Mouse (Mus musculus): ENCODE results near the gene Dmrt3. TPM values are rescaled to one million over a fixed set of nuclear protein-coding genes. Genes with fewer than 3 reads are reported as not detected.
A peak's percentile ranks its signal among the peaks of the same experiment; 100 is the strongest.

Gene Dmrt3
- polyA plus RNA-seq, 1 experiment from 2014 or later: 1.3 TPM

DNA sequence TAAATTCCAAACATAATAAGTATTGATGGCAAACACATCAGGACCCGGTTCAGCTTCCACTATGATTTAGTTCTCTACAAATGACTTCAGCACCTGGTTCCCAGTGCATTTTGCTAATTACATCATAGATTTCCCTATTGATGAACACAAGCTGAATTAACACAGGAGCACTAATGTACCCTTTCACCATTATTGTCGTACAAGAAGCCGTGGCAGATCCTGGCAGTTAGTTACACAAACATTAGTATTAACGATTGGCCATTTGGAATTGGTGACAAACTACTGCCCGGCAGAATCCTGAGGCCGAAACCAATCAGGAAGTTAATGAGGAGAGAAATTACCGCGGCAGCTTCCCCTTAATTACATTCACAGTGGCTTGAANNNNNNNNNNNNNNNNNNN is 8.1 kb upstream of the Dmrt3 start:
- 19% methylated on average over 8 of the region's 8 CpGs for WGBS
- Histone ChIP-seq H3K36me3 (ENCODE audit: control insufficient read depth, insufficient read depth, low read length) (no peaks in the 10 kb centered on the region), H3K27ac (ENCODE audit: low read depth, low read length) (no peak overlapping the region), H3K9me3 (ENCODE audit: control insufficient read depth, low read length) (no peaks in the 10 kb centered on the region), H3K4me1 (ENCODE audit: control insufficient read depth, insufficient read depth, low read length) (peaks cover 10% of the 10 kb centered on the region), H3K27me3 (ENCODE audit: control insufficient read depth, insufficient read depth, low read length) (peaks cover 79% of the 10 kb centered on the region), H3K4me2 (no peak overlapping the region), H3K4me3 (ENCODE audit: low read depth, low read length) (no peak overlapping the region), H3K9ac (ENCODE audit: low read length) (no peak overlapping the region)
- peak; percentile 93 for DNase-seq (ENCODE audit: low spot score, missing footprints)
- ATAC-seq (ENCODE audit: low FRiP score): no peak

DNA sequence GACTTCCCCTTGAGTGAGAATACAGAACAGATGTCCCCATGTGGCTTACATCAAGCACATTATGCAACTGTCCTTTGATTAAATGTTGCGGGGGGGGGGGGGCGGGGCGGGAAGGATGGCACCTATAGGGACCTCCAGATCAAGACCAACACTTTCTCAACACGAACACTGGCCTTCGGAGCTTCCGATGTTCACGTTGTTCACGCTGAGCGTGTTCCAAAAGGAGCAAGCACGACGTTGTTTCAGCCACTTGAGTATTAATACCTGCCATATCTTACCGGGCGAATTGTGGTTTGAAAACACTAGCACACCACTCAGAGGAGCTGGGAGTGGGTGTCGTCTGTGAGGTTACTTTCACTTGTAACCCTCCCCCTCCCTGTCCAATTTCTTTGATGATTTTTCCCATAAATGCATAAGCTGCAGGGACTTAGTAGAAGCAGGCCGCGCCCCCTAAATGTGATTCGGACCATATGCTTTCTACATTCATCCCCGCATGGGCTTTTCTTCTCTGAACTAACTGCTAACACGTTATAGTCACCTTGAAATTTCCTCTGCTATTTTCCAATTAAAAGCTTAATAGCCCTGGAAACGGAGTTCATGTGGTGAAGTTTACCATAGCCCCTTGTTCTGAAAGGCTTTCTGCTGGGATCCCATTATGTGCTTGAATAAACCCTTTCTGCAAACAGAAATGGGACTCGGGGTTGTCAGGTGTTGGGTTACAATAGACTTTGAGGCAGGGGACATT is 2.5 kb upstream of the Dmrt3 start:
- Histone ChIP-seq H3K36me3 (ENCODE audit: control insufficient read depth, insufficient read depth, low read length) (no peaks in the 10 kb centered on the region), H3K4me3 (ENCODE audit: low read depth, low read length) (no peak overlapping the region), H3K27ac (ENCODE audit: low read depth, low read length) (no peak overlapping the region), H3K4me1 (ENCODE audit: control insufficient read depth, insufficient read depth, low read length) (peaks cover 31% of the 10 kb centered on the region), H3K9ac (ENCODE audit: low read length) (no peak overlapping the region), H3K27me3 (ENCODE audit: control insufficient read depth, insufficient read depth, low read length) (peaks cover 95% of the 10 kb centered on the region), H3K9me3 (ENCODE audit: control insufficient read depth, low read length) (no peaks in the 10 kb centered on the region), H3K4me2 (no peak overlapping the region)
- no peak for ATAC-seq (ENCODE audit: low FRiP score)
- DNase-seq (ENCODE audit: low spot score, missing footprints): peak; percentile 95
- under 1% methylated on average over 21 of the region's 21 CpGs for WGBS

DNA sequence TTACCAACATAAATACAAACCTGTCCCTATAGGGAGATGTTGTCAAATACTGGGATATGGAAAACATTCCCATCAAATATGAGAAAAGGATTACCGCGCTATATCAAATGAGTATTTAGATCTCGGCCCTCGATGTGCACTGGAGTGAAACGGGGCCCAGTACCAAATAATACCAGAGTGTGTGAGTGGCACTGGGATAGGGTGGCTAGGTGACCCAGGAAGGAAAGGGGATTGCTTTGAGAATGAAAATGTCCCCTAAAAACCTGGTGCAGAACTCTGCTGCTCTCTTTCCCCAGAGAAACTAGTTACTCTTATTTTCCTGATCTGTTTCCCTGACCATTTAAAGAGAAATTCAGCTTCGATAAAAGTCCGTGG is 1.9 kb upstream of the Dmrt3 start:
- Histone ChIP-seq H3K4me2 (no peak overlapping the region; the same call in 1 of the 2 replicates), H3K4me3 (ENCODE audit: low read depth, low read length) (no peak overlapping the region), H3K4me1 (ENCODE audit: control insufficient read depth, insufficient read depth, low read length) (peaks cover 31% of the 10 kb centered on the region), H3K9ac (ENCODE audit: low read length) (no peak overlapping the region), H3K36me3 (ENCODE audit: control insufficient read depth, insufficient read depth, low read length) (no peaks in the 10 kb centered on the region), H3K9me3 (ENCODE audit: control insufficient read depth, low read length) (no peaks in the 10 kb centered on the region), H3K27ac (ENCODE audit: low read depth, low read length) (no peak overlapping the region), H3K27me3 (ENCODE audit: control insufficient read depth, insufficient read depth, low read length) (peaks cover 95% of the 10 kb centered on the region)
- 0% methylated on average over 7 of the region's 7 CpGs for WGBS
- peak; percentile 97 for DNase-seq (ENCODE audit: low spot score, missing footprints)
- no peak for ATAC-seq (ENCODE audit: low FRiP score)

DNA sequence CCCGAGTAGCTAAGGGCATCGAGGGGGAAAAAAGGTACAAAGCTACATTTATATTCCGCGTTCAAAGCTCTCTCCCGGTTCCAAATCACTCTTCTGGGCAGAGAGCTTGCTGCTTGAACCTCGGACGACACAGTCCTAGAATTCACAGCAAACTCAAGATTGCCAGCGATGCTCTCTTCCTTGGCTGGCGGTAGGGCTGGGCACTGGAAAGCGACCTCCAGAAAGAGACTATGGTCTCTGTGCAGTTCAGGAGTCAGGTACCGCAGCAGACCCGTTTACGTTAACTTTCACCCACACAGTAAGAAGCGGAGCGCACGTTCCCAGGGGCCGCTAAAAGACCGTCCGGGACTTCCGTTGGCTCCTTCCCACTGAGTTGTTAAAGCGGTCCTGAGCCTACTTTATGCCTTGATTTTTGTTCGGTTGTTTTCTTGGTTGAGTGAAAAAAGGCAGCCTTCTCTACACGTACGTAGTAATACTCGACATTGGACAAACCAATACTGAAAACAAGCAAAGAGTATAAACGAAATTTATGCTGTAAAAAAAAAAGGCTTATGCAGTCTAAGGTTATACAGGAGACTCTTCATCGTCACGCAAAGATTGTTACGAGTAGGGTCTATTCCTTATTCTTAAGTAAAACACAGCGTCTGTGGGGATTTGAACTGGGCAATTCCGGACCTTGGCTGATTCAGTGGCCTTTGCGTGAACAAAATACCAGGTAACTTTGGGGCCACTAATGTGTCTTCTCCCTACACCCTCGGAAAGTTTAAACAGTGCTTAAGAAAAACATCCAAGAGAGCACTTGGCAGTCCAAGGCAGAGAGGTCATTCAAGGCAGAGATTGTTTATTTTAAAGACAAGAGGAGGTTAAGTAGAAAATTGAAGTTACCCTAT is 895 bp upstream of the Dmrt3 start:
- peaks cover 31% of the 10 kb centered on the region for H3K4me1 ChIP-seq (ENCODE audit: control insufficient read depth, insufficient read depth, low read length)
- no peak overlapping the region for H3K4me2 ChIP-seq
- no peaks in the 10 kb centered on the region for H3K36me3 ChIP-seq (ENCODE audit: control insufficient read depth, insufficient read depth, low read length)
- H3K4me3 ChIP-seq (ENCODE audit: low read depth, low read length): no peak overlapping the region
- peak; percentile 97 for DNase-seq (ENCODE audit: low spot score, missing footprints)
- WGBS: under 1% methylated on average over 33 of the region's 33 CpGs
- ATAC-seq (ENCODE audit: low FRiP score): no peak
- H3K9me3 ChIP-seq (ENCODE audit: control insufficient read depth, low read length): no peaks in the 10 kb centered on the region
- no peak overlapping the region for H3K27ac ChIP-seq (ENCODE audit: low read depth, low read length)
- no peak overlapping the region for H3K9ac ChIP-seq (ENCODE audit: low read length)
- peaks cover 98% of the 10 kb centered on the region for H3K27me3 ChIP-seq (ENCODE audit: control insufficient read depth, insufficient read depth, low read length)

DNA sequence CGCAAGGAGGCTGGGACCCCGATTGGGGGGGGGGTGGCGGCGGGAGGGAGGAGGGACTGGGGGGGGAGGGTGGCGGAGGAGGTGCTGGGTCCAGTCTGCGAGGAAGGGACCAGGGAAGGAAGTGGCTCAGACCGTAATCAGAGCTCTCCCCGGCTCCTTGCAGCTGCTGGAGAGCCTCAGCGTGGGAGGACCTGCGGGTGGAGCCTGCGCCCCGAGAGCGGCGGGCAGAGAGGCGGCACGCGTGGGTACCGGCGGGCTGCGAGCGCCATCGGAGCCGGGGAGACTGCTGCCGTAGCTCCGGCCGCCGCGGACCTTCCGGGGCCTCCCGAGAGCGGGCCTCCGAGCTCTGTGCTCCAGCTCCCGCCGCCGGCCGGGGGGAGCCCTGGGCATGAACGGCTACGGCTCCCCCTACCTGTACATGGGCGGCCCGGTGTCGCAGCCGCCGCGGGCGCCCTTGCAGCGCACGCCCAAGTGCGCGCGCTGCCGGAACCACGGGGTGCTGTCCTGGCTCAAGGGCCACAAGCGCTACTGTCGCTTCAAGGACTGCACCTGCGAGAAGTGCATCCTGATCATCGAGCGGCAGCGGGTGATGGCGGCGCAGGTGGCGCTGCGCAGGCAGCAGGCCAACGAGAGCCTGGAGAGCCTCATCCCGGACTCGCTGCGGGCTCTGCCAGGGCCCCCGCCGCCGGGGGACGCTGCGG is 460 bp downstream of the Dmrt3 start:
- Histone ChIP-seq H3K36me3 (ENCODE audit: control insufficient read depth, insufficient read depth, low read length) (no peaks in the 10 kb centered on the region), H3K4me1 (ENCODE audit: control insufficient read depth, insufficient read depth, low read length) (peaks cover 30% of the 10 kb centered on the region), H3K27me3 (ENCODE audit: control insufficient read depth, insufficient read depth, low read length) (peaks cover 98% of the 10 kb centered on the region), H3K27ac (ENCODE audit: low read depth, low read length) (no peak overlapping the region), H3K4me2 (peak overlapping the region; percentile 64), H3K9ac (ENCODE audit: low read length) (peak overlapping the region; percentile 48), H3K9me3 (ENCODE audit: control insufficient read depth, low read length) (no peaks in the 10 kb centered on the region), H3K4me3 (ENCODE audit: low read depth, low read length) (peak overlapping the region; percentile 36)
- DNase-seq (ENCODE audit: low spot score, missing footprints) (no peak), ATAC-seq (ENCODE audit: low FRiP score) (peak; percentile 45; the same call in 1 of the 2 replicates)
- under 1% methylated on average over 65 of the region's 71 CpGs for WGBS

DNA sequence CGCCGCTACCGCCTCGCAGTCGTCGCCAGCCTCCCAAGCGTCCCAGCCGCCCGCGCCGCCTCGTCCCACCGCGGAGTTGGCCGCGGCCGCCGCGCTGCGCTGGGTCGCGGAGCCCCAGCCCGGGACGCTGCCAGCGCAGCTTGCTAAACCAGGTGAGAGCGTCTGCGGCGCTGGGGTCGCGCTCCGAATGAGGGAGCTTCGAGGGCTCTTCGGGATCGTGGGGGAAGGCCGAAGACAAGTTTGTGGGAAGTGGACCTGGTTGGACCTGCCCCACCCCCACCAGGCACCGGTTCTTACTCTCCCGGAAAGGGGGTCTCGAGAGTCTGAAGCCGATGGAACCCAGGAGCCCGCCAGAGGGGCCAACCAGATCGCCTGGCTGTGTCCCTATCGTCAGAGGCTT is 1.0 kb downstream of the Dmrt3 start:
- peaks cover 24% of the 10 kb centered on the region for H3K4me1 ChIP-seq (ENCODE audit: control insufficient read depth, insufficient read depth, low read length)
- ATAC-seq (ENCODE audit: low FRiP score): 0 out of 2 replicates have a peak, but pooled peaks have one; percentile 43

DNA sequence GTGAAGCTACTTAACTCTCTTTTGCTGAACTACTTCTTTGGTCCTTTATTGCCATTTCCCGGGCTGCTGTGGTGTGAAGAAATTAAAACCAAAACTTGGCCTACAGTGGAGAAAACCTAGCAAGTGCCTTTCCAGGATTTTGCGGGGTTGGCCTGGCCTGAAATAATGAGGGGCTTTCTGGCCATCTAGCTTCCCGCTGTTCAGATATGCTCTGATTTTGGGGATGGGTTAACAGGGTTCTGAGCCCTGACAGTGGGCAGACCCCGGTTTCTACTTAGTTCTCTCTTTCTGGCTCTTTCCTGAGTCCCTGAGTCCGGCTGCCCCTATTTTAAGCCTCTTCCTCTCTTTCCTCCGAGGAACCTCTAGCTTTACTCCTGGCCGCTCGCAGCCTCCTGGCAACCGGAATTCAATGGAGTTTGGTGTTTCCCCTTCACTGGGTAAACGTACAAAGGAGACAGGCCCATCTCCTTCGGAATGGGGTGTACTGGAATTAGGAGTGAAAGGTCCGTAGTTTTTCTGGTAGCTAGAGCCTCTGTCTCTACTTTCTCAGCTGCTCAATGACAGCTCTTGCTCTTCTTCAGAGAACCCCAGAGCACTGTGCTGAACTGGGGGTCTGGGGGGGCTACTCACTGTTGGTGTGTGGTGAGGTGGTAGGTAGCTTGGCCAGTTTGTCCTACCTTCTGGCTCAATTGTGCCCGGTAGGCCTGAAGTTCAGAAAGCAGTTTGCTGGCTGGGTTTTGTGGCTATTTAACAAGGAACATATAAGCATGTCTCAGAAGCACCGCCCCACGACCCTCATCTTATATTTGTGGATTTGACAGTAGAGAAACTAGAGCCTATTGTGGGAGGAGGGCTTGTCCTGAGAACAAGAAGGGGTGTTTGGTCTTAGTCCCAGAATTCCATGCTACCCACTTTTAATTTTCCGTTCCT is 2.0 kb downstream of the Dmrt3 start:
- Histone ChIP-seq H3K9me3 (ENCODE audit: control insufficient read depth, low read length) (no peaks in the 10 kb centered on the region), H3K9ac (ENCODE audit: low read length) (no peak overlapping the region), H3K27ac (ENCODE audit: low read depth, low read length) (no peak overlapping the region), H3K4me2 (no peak overlapping the region), H3K27me3 (ENCODE audit: control insufficient read depth, insufficient read depth, low read length) (peaks cover 97% of the 10 kb centered on the region), H3K4me3 (ENCODE audit: low read depth, low read length) (peak overlapping the region; percentile 1; the same call in 1 of the 2 replicates), H3K4me1 (ENCODE audit: control insufficient read depth, insufficient read depth, low read length) (peaks cover 22% of the 10 kb centered on the region), H3K36me3 (ENCODE audit: control insufficient read depth, insufficient read depth, low read length) (no peaks in the 10 kb centered on the region)
- WGBS: 3% methylated on average over 16 of the region's 16 CpGs
- ATAC-seq (ENCODE audit: low FRiP score): no peak
- DNase-seq (ENCODE audit: low spot score, missing footprints): peak; percentile 95

More for the DNA sequence above, 1.0 kb downstream of the Dmrt3 start:
- Histone ChIP-seq H3K27me3 (ENCODE audit: control insufficient read depth, insufficient read depth, low read length) (peaks cover 98% of the 10 kb centered on the region), H3K36me3 (ENCODE audit: control insufficient read depth, insufficient read depth, low read length) (no peaks in the 10 kb centered on the region), H3K4me2 (peak overlapping the region; percentile 64), H3K4me3 (ENCODE audit: low read depth, low read length) (peak overlapping the region; percentile 36), H3K9ac (ENCODE audit: low read length) (peak overlapping the region; percentile 48), H3K27ac (ENCODE audit: low read depth, low read length) (no peak overlapping the region), H3K9me3 (ENCODE audit: control insufficient read depth, low read length) (no peaks in the 10 kb centered on the region)
- WGBS: under 1% methylated on average over 42 of the region's 42 CpGs
- peak; percentile 96 for DNase-seq (ENCODE audit: low spot score, missing footprints)

DNA sequence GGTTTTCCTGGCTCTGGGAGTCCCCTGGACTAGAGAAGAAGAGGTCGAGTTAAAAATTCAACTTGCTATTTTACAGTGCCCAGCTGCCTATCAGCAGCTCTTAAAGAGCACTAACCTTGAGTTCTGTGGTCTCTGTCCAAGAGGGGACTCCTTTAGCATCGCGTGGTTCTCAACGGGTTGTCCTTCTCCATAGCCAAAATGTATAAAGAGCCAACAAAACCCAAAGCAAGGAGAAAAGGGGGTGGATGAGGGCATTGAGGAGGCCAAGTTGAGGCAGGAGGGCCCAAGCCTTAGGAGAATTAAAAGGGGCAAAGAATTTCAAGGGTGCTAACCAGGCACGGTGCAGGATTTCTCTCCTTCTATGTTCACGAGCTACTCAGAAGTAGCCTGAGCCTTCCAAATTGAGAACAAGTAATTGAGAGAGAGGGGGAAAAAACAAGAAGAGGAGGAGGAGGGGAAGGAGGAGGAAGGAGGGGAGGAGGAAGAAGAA is 2.8 kb downstream of the Dmrt3 start:
- Histone ChIP-seq H3K27me3 (ENCODE audit: control insufficient read depth, insufficient read depth, low read length) (peaks cover 90% of the 10 kb centered on the region), H3K9me3 (ENCODE audit: control insufficient read depth, low read length) (no peaks in the 10 kb centered on the region), H3K4me2 (no peak overlapping the region), H3K4me3 (ENCODE audit: low read depth, low read length) (no peak overlapping the region), H3K27ac (ENCODE audit: low read depth, low read length) (no peak overlapping the region), H3K36me3 (ENCODE audit: control insufficient read depth, insufficient read depth, low read length) (no peaks in the 10 kb centered on the region), H3K9ac (ENCODE audit: low read length) (no peak overlapping the region), H3K4me1 (ENCODE audit: control insufficient read depth, insufficient read depth, low read length) (peaks cover 19% of the 10 kb centered on the region)
- ATAC-seq (ENCODE audit: low FRiP score) (no peak), DNase-seq (ENCODE audit: low spot score, missing footprints) (peak; percentile 94)
- 5% methylated on average over 6 of the region's 6 CpGs for WGBS

All from midbrain, embryonic 11.5 days (tissue).